ENCODE assay signal across 8 mouse cellular contexts in the genomic region with DNA sequence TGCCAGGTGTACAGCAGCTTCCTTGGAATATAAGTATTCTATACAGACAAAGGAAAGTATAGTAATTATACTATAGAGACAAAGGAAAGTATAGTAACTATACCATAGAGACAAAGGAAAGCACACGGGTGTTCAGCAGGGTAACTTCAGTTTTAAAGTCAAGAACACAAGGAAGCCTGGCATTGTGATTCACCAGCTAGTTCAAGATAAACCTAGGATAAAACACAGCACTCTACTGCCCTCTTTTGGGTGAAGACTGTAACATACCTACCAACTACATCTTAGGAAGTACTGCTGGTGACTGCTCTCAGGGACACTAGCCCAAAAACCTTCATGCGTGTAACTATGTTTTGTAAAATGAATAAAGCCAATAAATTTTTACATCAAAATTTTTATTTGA. TPM values are rescaled to one million over a fixed set of nuclear protein-coding genes. Genes with fewer than 3 reads are reported as not detected.
DNase-seq lines count a peak whose midpoint lies in the region; ATAC-seq and TF ChIP-seq lines count a peak whose summit lies in the region.

No protein-coding gene starts in this region.

- H3K27ac ChIP-seq in limb, embryonic 11.5 days (replicated peaks; ENCODE audit: low read depth, low read length), result no peak overlapping the region
- H3K27ac ChIP-seq in limb, embryonic 10.5 days, result no peak overlapping the region
- 0 out of 2 replicates have a peak overlapping the region, but pooled peaks have one; percentile 3 for H3K27ac ChIP-seq in heart, embryonic 13.5 days (replicated peaks)
- H3K27ac ChIP-seq in midbrain, embryonic 12.5 days (replicated peaks), result no peak overlapping the region

- no peak for ATAC-seq in limb, embryonic 11.5 days (ENCODE audit: insufficient number of reproducible peaks, low FRiP score, low TSS enrichment, low read depth)
- ATAC-seq in G1E (ENCODE audit: extremely low read depth, insufficient number of reproducible peaks, low FRiP score, poor library complexity, severe bottlenecking), result peak; percentile 69; the same call in 1 of the 2 replicates
- ATAC-seq in heart, embryonic 13.5 days (ENCODE audit: extremely low read depth, insufficient number of reproducible peaks, low FRiP score, low TSS enrichment), result no peak
- ATAC-seq in midbrain, embryonic 12.5 days (ENCODE audit: low FRiP score, low read depth), result peak; percentile 6; the same call in 1 of the 2 replicates

- no peak overlapping the region for H3K4me2 ChIP-seq in limb, embryonic 11.5 days (ENCODE audit: low read depth, severe bottlenecking)
- no peak overlapping the region for H3K4me2 ChIP-seq in heart, embryonic 13.5 days
- H3K4me2 ChIP-seq in midbrain, embryonic 12.5 days (replicated peaks), result no peak overlapping the region

- 29% methylated on average over 2 of the region's 2 CpGs for WGBS in limb, embryonic 11.5 days
- WGBS in limb, embryonic 10.5 days, result 40% methylated on average over 2 of the region's 2 CpGs
- 21% methylated on average over 2 of the region's 2 CpGs for WGBS in heart, embryonic 13.5 days
- WGBS in large intestine, adult 2 months, result 8% methylated on average over 2 of the region's 2 CpGs
- WGBS in midbrain, embryonic 12.5 days, result 31% methylated on average over 2 of the region's 2 CpGs

- no peak overlapping the region for H3K4me3 ChIP-seq in limb, embryonic 11.5 days (ENCODE audit: low read depth, low read length)
- H3K4me3 ChIP-seq in limb, embryonic 10.5 days, result no peak overlapping the region
- no peak overlapping the region for H3K4me3 ChIP-seq in G1E (ENCODE audit: low read depth, low read length)
- no peak overlapping the region for H3K4me3 ChIP-seq in heart, embryonic 13.5 days
- no peak overlapping the region for H3K4me3 ChIP-seq in midbrain, embryonic 12.5 days

- H3K27me3 ChIP-seq in limb, embryonic 11.5 days (ENCODE audit: control insufficient read depth, insufficient read depth, low read length), result no peaks in the 10 kb centered on the region
- H3K27me3 ChIP-seq in limb, embryonic 10.5 days (ENCODE audit: low read depth, poor library complexity, severe bottlenecking), result no peaks in the 10 kb centered on the region
- no peaks in the 10 kb centered on the region for H3K27me3 ChIP-seq in G1E (ENCODE audit: insufficient read depth, low read length)
- H3K27me3 ChIP-seq in heart, embryonic 13.5 days (replicated peaks), result no peaks in the 10 kb centered on the region
- no peaks in the 10 kb centered on the region for H3K27me3 ChIP-seq in midbrain, embryonic 12.5 days

- H3K36me3 ChIP-seq in limb, embryonic 11.5 days (ENCODE audit: control insufficient read depth, insufficient read depth, low read length), result peaks cover 6% of the 10 kb centered on the region; the same call in 1 of the 2 replicates
- H3K36me3 ChIP-seq in limb, embryonic 10.5 days, result peaks cover 39% of the 10 kb centered on the region
- peaks cover 64% of the 10 kb centered on the region for H3K36me3 ChIP-seq in G1E (replicated peaks)
- peaks cover 51% of the 10 kb centered on the region for H3K36me3 ChIP-seq in heart, embryonic 13.5 days
- peaks cover 36% of the 10 kb centered on the region for H3K36me3 ChIP-seq in midbrain, embryonic 12.5 days

- no peak overlapping the region for H3K9ac ChIP-seq in limb, embryonic 11.5 days (ENCODE audit: low read length)
- H3K9ac ChIP-seq in heart, embryonic 13.5 days, result no peak overlapping the region
- H3K9ac ChIP-seq in midbrain, embryonic 12.5 days (replicated peaks), result no peak overlapping the region

- H3K9me3 ChIP-seq in limb, embryonic 11.5 days (ENCODE audit: control insufficient read depth, low read length), result no peaks in the 10 kb centered on the region
- H3K9me3 ChIP-seq in limb, embryonic 10.5 days (replicated peaks), result no peaks in the 10 kb centered on the region
- H3K9me3 ChIP-seq in G1E (replicated peaks), result no peaks in the 10 kb centered on the region
- no peaks in the 10 kb centered on the region for H3K9me3 ChIP-seq in heart, embryonic 13.5 days
- no peaks in the 10 kb centered on the region for H3K9me3 ChIP-seq in midbrain, embryonic 12.5 days

- peak; percentile 41; the same call in 1 of the 2 replicates for TF ChIP-seq CTCF in G1E (IDR thresholded peaks at IDR 0.05; ENCODE audit: low read depth, low read length)

- peak; percentile 43 for DNase-seq in limb, embryonic 11.5 days (ENCODE audit: low spot score)
- DNase-seq in limb, embryonic 10.5 days (ENCODE audit: low spot score), result no peak
- DNase-seq in G1E (ENCODE audit: low spot score), result peak; percentile 21
- peak; percentile 93 for DNase-seq in cerebellum, adult 9-10 months
- peak; percentile 83 for DNase-seq in large intestine, adult 2 months (ENCODE audit: low read depth, low spot score)
- no peak for DNase-seq in spleen, adult 12 weeks (ENCODE audit: low spot score)

- H3K4me1 ChIP-seq in limb, embryonic 11.5 days (ENCODE audit: control insufficient read depth, insufficient read depth, low read length), result no peaks in the 10 kb centered on the region
- H3K4me1 ChIP-seq in limb, embryonic 10.5 days, result no peaks in the 10 kb centered on the region
- H3K4me1 ChIP-seq in G1E (ENCODE audit: insufficient read depth, low read depth, low read length), result no peaks in the 10 kb centered on the region
- peaks cover 12% of the 10 kb centered on the region; the same call in 1 of the 2 replicates for H3K4me1 ChIP-seq in heart, embryonic 13.5 days
- peaks cover 4% of the 10 kb centered on the region; the same call in 1 of the 2 replicates for H3K4me1 ChIP-seq in midbrain, embryonic 12.5 days

RNA-seq across cellular contexts. Expression of a gene that starts 14.9 kb away (rescaled TPM):
- 7.9 and 9.8 TPM in 2 replicates for polyA plus RNA-seq in limb, embryonic 11.5 days (2014; fragmentation: Nextera tagmentation; extraction: Ambion mirVana)
- polyA plus RNA-seq in limb, embryonic 10.5 days (2016; fragmentation: Nextera tagmentation; extraction: Ambion mirVana), result 7.6 and 10.3 TPM in 2 replicates
- total RNA-seq in G1E (2014; fragmentation: Nextera tagmentation) (20.9 and 21.6 TPM in 2 replicates), G1E (2017) (19.3 and 20.6 TPM in 2 replicates)
- 3.1 and 3.4 TPM in 2 replicates for polyA plus RNA-seq in G1E (2012)
- 6.2 and 6.5 TPM in 2 replicates for polyA plus RNA-seq in heart, embryonic 13.5 days (2015; fragmentation: Nextera tagmentation; extraction: Ambion mirVana)
- 10.0 and 13.4 TPM in 2 replicates for polyA plus RNA-seq in large intestine, adult 2 months (2012; rRNA removed)
- polyA plus RNA-seq in midbrain, embryonic 12.5 days (2016; fragmentation: Nextera tagmentation; extraction: Ambion mirVana), result 12.1 and 13.4 TPM in 2 replicates

RNA-seq across cellular contexts. Expression of a gene that starts 15.3 kb away (rescaled TPM):
- 27.4 and 28.7 TPM in 2 replicates for polyA plus RNA-seq in limb, embryonic 11.5 days (2014; fragmentation: Nextera tagmentation; extraction: Ambion mirVana)
- polyA plus RNA-seq in limb, embryonic 10.5 days (2016; fragmentation: Nextera tagmentation; extraction: Ambion mirVana), result 22.1 and 24.3 TPM in 2 replicates
- total RNA-seq in G1E (2014; fragmentation: Nextera tagmentation), result 48.3 and 58.6 TPM in 2 replicates
- total RNA-seq in G1E (2017), result 4.2 and 5.6 TPM in 2 replicates
- polyA plus RNA-seq in G1E (2012), result 46.9 and 60.8 TPM in 2 replicates
- 11.7 and 12.7 TPM in 2 replicates for polyA plus RNA-seq in heart, embryonic 13.5 days (2015; fragmentation: Nextera tagmentation; extraction: Ambion mirVana)
- polyA plus RNA-seq in large intestine, adult 2 months (2012; rRNA removed), result 7.8 and 11.4 TPM in 2 replicates
- polyA plus RNA-seq in midbrain, embryonic 12.5 days (2016; fragmentation: Nextera tagmentation; extraction: Ambion mirVana), result 31.6 and 35.7 TPM in 2 replicates

RNA-seq across cellular contexts. Expression of a gene that starts 40.2 kb away (rescaled TPM):
- not detected in 2 replicates for polyA plus RNA-seq in limb, embryonic 11.5 days (2014; fragmentation: Nextera tagmentation; extraction: Ambion mirVana)
- polyA plus RNA-seq in limb, embryonic 10.5 days (2016; fragmentation: Nextera tagmentation; extraction: Ambion mirVana), result not detected in 2 replicates
- total RNA-seq in G1E (2014; fragmentation: Nextera tagmentation) (not detected in 2 replicates), G1E (2017) (0.44 TPM in 1 of 2 replicates, not detected in the other)
- polyA plus RNA-seq in G1E (2012), result not detected in 2 replicates
- polyA plus RNA-seq in heart, embryonic 13.5 days (2015; fragmentation: Nextera tagmentation; extraction: Ambion mirVana), result not detected in 2 replicates
- polyA plus RNA-seq in large intestine, adult 2 months (2012; rRNA removed), result not detected in 2 replicates
- not detected in 2 replicates for polyA plus RNA-seq in midbrain, embryonic 12.5 days (2016; fragmentation: Nextera tagmentation; extraction: Ambion mirVana)

Comparison
In these comparisons a context has a peak if more than half of its experiments do, and no peak if none do; other contexts are left out.
1. DNase-seq: peak in limb, embryonic 11.5 days (single experiment), G1E (single experiment), cerebellum, adult 9-10 months (single experiment) and large intestine, adult 2 months (single experiment); none in limb, embryonic 10.5 days (single experiment) and spleen, adult 12 weeks (single experiment).
2. ATAC-seq: peak in G1E (single experiment) and midbrain, embryonic 12.5 days (single experiment); none in limb, embryonic 11.5 days (single experiment) and heart, embryonic 13.5 days (single experiment).